Mouse (Mus musculus): ENCODE measurements around the gene Gm20662. TPM values are rescaled to one million over a fixed set of nuclear protein-coding genes. Genes with fewer than 3 reads are reported as not detected.

Gm20662 gene
- 0.93 TPM for polyA plus RNA-seq (2017; shearing (Covaris generic))

DNA sequence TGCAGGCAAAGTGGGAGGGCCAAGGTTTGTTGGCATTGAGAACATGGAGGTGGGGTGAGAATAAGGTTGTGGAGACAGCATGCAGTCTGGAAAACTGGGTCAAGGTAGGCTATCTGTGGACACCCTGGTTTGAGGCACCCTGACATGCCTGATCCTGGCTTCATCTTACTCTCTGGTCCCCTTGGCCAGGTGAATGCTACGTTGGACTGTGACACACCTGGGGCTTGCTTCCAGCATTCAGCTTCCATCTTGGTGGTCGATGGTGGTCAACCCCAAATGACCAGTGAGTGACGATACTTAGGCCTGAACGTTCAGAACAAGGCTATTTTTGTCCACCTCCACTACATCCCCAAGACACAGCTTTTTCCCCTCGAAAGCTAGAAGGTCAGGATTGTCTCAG, at the start of gene Gm20662:
Gm20662 (plus strand) TSS at position 301 of the 400 bp plus-strand sequence.

DNA sequence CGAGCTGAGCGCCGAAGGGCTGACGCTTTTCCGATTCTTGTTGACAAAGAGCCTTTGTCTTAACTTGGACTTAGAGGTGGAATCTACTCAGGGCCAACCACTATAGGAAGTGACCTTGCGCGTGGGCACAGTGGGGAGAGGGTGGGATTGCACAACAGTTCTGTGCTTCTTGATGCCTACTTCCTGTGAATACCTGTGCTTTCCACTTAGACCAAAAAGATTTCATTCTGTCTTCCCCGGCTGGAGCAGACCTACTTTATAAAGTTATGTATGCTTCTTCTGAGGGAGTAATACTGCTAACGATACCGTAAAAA, 46.3 kb upstream of the Gm20662 start, which contains the start of gene Traip:
Traip (plus strand) TSS at position 215 of the 314 bp plus-strand sequence.

DNA sequence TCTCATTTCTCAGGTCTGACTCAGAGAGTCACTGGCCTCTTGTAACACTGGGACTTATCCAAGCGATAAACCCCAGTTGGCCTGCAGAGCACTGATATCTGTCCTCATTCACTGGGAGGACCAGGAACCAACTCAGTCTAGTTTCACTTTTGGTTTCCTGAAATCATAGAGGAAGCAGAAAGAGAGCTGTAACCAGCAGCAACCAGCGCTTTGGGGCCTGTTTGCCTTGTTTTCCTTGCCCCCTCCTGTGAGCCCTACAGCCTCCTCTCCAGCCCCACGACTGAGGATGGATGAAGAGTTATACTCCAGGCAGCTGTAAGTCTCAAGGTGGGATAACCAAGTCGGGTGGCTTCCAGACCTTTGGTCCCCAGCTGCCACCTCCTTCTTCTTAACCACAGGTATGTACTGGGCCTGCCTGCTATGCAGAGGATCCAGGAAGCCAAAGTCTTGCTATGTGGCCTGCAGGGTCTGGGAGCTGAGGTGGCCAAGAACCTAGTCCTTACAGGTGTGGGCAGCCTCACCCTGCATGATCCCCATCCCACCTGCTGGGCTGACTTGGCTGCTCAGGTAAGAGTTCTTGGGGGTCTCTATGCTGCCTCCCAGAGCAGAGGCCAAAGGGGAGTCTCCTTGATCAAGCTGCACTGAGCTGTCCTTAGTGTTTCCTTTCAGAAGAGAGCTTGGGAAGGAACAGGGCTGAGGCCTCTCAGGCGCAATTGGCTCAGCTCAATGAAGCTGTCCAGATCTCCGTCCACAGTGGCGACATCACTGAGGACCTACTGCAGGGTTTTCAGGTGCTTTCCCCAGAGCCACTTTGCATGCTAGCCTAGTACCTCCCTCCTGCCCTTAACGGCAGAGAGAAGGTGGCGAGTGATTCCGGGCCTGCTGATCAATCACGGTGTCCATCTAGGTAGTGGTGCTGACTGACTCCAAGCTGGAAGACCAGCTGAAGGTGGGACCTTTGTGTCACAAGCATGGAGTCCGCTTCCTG, 20.5 kb upstream of the Gm20662 start, which contains the start of gene Uba7:
Uba7 (plus strand) TSS at position 107 of the 988 bp plus-strand sequence.

DNA sequence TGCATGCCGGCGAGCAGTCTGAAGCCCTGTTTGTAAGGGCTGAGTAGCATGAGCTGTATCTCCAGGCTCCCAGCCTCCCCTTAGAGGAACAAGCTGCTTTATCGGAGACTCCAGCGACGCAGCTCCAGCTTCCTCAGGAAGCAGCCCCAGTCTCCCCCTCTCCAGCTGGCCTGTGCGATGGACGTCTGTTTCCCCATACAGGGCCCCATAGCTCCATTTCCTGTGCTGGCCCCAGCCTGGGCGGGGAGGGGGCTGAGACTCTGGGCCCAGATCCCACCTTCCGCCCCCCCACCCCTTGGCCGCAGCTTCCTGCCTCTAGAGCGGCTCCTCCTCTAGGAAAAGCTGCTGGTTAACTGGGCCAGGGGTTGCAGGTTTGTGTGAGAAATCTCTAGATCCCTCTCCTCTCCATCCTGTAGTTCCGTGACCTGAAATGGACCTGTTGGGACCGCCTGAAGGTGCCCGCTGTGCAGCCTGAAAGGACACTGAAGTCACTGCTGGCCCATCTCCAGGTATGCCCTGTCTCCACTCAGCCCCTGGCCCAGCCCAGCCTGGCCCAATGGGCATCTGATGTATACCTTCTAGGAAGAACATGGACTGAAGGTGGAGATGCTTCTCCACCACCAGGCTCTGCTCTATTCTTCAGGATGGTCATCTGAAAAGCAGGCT, 13.3 kb upstream of the Gm20662 start, which contains the start of gene Gm20661:
Gm20661 (plus strand) TSS at position 378 of the 666 bp plus-strand sequence.

DNA sequence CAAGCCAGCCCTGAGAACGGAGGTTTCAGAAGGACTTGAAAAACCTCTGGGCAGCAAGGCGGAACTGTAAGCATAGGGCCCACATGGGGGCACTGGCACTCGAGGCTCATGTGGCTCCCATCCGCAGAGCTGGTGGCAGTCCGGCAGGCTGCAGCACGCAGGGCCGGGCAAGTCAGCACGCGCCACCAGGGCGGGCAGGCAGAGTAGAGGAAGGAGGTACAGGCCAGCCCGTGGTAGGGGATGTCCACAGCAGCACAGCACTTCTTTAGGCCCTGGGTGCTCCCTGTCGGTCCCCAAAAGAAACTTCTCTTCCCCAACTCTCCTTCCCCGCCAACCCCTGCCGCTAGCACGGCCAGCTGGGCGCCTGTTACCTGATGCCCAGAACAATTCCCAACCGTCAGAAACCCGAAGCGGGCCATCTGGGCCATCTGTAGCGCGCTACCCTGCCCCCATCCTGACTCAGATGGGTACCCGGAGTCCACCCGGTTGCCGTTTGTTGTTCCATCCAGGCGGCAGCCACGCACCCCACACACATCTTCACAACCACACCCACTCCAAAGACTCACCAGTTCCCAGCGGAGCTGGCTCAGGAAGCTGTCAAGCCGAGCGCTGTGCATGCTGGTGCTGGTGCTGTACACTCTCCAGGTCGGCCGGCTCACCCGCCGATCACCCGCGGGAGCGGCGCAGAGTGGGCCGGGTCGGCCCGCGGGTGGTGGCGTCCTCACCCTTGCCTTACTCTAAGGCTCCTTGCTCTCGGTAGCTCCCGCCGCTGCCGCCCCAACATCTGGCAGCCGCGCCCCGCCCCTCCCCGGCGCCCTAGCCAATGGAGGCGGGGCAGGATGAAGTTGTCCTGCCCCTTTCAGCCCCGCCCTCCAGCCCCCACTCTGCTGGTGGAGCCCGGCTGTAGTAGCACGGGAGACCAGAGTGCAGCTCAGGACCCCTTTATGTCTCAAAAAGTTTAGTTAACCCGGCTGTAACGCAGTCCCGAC, 10.7 kb upstream of the Gm20662 start, which contains the start of gene Inka1:
Inka1 (minus strand) TSS at position 749 of the 989 bp plus-strand sequence.

DNA sequence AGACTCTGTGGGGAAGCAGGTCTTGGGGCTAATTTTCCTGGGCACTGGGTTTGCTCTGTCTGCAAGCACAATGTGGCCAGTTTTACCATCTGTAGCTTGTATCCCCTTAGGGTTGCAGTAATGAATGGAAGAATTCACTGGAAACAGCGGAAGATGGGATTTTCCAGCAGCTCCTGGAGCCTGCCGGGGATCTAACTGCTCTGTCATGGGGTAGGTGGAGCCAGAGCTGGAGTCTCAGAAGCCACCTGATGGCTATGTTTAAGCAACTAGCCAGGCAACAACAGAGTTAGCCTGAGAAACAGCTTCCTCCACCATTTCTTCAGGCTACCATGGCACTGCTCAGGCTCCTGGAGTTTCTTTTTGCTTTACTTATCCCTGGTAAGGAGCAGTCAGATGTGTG, 4.0 kb upstream of the Gm20662 start, which contains the start of gene Cdhr4:
Cdhr4 (plus strand) TSS at position 301 of the 400 bp plus-strand sequence.

DNA sequence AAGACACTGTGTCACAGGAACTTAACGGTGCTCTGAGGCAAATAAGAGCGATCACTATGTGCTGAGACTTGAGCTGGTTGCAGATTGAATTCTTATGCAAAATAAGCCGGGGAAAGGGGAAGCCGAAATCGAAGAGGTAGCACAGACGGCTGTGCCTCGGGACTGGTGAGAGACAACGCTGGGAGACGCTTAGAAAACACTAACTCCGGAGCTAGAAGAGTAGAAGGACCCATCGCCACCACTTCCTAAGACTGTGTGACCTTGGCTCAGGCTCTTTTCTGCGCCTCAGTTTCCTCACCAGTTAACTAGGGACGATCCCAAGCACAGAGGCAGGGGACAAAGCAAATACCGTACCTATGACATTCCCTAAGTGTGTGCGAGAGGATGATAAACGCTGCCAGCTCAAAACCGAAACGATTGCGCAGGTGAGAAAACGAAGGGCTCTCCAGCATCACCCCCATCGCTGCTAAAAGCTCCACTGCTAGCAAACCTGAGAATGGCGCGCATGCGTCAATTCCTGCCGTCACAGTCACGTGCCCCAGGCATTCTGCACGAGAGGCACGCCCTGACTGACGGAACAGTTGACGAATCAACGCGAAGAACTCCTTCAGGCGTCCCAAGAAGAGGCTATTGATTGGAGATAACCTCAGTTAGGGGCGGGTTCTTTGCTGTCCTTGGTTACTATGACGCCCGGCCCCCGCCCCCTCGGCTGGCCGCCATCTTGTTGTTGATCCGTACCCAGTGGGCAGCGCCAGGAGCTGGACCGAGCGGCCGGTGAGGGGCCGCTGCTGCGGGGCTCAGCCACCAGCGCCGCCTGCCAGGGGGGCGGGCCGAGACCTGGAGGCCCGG, 6.0 kb downstream of the Gm20662 start, which contains the start of gene Ip6k1:
Ip6k1 (plus strand) TSS at position 580 of the 849 bp plus-strand sequence.

DNA sequence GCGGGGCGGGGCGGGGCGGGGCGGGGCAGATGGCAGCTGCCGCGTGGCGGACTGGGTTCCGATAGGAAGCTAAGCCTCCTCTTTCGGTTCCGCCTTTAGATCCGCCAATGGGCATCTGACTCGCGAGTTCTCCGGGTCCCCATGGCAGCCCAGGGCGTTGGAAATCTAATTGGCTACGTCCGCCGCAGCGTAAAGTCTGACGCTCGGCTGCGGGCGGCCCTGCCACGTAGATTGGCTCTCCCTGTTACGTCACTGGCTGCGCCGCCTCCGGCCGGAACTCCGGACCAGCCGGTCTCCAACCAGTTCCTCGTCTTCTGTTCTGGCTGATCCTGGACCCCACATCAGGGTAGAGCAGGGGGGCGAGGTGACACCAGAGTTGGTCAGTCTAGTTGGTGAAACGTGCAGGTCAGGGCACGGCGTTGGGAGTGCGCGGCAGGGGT, 52.9 kb downstream of the Gm20662 start, which contains the start of gene Gmppb:
Gmppb (plus strand) TSS at position 227 of the 440 bp plus-strand sequence.

DNA sequence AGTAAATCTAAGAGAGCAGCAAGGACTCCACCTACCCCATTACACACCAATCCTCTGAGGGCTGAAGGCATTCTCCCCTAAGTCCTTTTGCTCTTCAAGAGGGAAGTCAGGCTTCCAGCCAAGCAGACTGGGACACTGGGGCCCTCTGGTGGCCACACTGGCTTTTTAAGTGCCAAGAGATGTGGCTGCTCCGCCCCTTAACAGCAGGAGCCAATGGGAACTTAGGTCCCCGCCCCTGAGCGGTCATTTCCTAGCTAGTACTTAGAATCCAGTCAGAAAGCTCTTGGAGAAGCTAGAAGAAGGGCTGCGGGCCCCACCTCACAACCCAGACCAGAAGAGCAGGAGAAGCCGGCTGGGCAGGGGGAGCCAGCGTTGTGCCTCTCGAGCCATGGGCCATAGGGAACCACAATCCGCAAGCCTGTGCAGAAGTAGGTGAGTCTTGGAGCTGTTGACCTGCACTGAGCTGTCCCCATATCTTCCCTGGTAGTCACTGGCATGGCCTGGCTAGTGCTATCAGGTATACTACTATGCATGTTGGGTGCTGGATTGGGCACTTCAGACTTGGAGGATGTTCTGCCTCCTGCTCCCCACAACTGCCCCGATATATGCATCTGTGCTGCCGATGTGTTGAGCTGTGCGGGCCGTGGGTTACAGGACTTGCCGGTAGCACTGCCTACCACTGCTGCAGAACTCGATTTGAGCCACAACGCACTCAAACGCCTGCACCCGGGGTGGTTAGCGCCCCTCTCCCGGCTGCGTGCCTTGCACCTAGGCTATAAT, 56.9 kb downstream of the Gm20662 start, which contains the start of gene Amigo3:
Amigo3 (plus strand) TSS at position 275 of the 780 bp plus-strand sequence.

DNA sequence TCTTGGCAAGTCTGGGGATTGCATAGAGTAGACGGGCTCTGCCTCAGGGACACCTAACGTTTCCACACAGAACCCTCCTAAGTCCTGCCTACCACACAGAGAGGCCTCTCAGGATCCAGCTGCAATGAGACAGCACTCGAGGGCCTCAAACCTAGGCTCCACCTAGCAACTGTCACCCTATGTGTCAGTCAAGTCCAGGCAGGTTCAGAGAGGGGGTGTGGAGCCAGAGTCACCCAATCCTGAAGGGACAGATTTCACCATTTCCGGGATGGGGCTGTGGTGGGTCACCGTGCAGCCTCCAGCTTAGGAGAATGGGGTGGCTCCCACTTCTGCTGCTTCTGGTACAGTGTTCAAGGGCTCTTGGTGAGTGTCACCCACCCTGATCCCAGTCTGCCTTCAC, 84.0 kb downstream of the Gm20662 start, which contains the start of gene Mst1:
Mst1 (plus strand) TSS at position 269 of the 400 bp plus-strand sequence.

DNA sequence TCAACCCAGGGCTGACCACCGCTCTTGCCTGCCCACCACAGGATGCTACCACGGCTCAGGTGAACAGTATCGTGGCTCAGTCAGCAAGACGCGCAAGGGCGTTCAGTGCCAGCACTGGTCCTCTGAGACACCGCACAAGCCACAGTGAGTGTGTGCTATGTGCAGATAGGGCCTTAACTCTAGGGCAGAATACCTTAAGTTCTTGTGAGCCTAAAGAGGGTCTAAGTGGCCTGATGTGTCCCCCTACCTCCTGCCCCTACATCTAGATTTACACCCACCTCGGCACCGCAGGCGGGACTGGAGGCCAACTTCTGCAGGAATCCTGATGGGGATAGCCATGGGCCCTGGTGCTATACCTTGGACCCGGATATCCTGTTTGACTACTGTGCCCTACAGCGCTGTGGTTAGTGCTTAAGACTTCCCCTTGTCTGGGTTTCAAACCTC, 86.9 kb downstream of the Gm20662 start, which contains the start of gene Rnf123:
Rnf123 (minus strand) TSS at position 359 of the 444 bp plus-strand sequence.

DNA sequence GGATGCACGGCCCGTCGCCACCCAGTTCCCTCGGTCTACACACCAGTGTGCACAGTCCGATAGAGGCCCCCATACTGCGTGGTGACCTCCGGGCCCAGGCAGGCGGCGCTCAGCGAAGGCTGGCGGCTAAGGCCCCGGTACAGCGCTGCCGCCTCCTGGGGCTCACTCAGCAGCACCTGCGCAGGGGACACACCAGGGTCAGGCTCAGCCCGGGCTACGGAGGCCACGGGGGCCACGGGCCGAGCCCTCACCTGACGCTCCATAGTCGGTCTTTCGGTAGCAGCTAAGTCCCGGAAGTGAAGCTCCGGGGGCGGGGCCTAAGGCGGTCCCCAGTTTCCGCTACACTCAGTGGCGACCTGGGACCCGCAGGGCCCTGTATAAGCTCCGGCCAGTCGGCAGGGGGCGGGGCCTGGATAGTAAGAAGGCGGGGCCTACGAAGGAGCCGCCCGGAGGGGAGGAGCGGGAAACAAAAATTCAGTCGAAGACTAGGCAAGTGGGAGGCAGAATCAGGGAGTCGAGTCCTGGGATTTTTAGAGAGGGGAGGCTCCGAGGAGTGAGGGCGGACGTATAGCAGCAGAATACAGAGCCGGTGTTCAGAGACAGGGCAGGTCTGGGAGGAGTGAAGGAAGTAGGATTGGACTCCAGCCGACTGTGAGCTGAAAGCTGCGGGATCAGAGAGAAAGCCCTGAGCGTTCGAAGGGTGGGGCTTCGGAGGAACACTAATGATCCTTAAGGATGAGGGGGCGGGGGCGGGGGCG, 98.2 kb downstream of the Gm20662 start, which contains the start of gene Apeh:
Apeh (minus strand) TSS at position 423 of the 758 bp plus-strand sequence.

Other genes with a start within 250 kb of the Gm20662 start
- gene Rbm5, start 225.4 kb upstream of the Gm20662 start, polyA plus RNA-seq (2017; shearing (Covaris generic)), result 360 TPM
- gene Rbm6, start 123.1 kb upstream of the Gm20662 start, polyA plus RNA-seq (2017; shearing (Covaris generic)), result 137 TPM
- 28.1 TPM for gene Mon1a, start 108.2 kb upstream of the Gm20662 start, polyA plus RNA-seq (2017; shearing (Covaris generic))
- gene Mst1r, start 89.5 kb upstream of the Gm20662 start, polyA plus RNA-seq (2017; shearing (Covaris generic)), result not detected
- gene Actl11, start 67.9 kb upstream of the Gm20662 start, polyA plus RNA-seq (2017; shearing (Covaris generic)), result not detected
- gene Camkv, start 60.7 kb upstream of the Gm20662 start, polyA plus RNA-seq (2017; shearing (Covaris generic)), result not detected
- gene Traip, start 46.2 kb upstream of the Gm20662 start, polyA plus RNA-seq (2017; shearing (Covaris generic)), result 8.0 TPM
- 356 TPM for gene Uba7, start 20.8 kb upstream of the Gm20662 start, polyA plus RNA-seq (2017; shearing (Covaris generic))
- not detected for gene Gm20661, start 13.3 kb upstream of the Gm20662 start, polyA plus RNA-seq (2017; shearing (Covaris generic))
- 2.0 TPM for gene Inka1, start 10.5 kb upstream of the Gm20662 start, polyA plus RNA-seq (2017; shearing (Covaris generic))
- gene Cdhr4, start 3.9 kb upstream of the Gm20662 start, polyA plus RNA-seq (2017; shearing (Covaris generic)), result not detected
- gene Ip6k1, start 6.2 kb downstream of the Gm20662 start, polyA plus RNA-seq (2017; shearing (Covaris generic)), result 91.0 TPM
- gene Gmppb, start 52.9 kb downstream of the Gm20662 start, polyA plus RNA-seq (2017; shearing (Covaris generic)), result 37.8 TPM
- 4.7 TPM for gene Amigo3, start 56.8 kb downstream of the Gm20662 start, polyA plus RNA-seq (2017; shearing (Covaris generic))
- 3.8 TPM for gene Mst1, start 84.1 kb downstream of the Gm20662 start, polyA plus RNA-seq (2017; shearing (Covaris generic))
- gene Rnf123, start 87.0 kb downstream of the Gm20662 start, polyA plus RNA-seq (2017; shearing (Covaris generic)), result 207 TPM
- gene Apeh, start 98.3 kb downstream of the Gm20662 start, polyA plus RNA-seq (2017; shearing (Covaris generic)), result 139 TPM
- 0.63 TPM for gene Bsn, start 194.0 kb downstream of the Gm20662 start, polyA plus RNA-seq (2017; shearing (Covaris generic))

Data from inflammation-experienced regulatory T-cells, adult 16 weeks (primary cell).